Mouse (Mus musculus) heart, embryonic 12.5 days (tissue): ENCODE measurements around the gene Rerg. TPM values are rescaled to one million over a fixed set of nuclear protein-coding genes. Genes with fewer than 3 reads are reported as not detected.

Experiments
- ATAC-seq: fragments of 200-750 bp; cut with Nextera tagmentation; 2 replicates; pipeline ENCODE4 v1.8.0; 2017; ENCODE audit warnings: moderate TSS enrichment, moderate library complexity; ENCODE audit not compliant: insufficient number of reproducible peaks, low FRiP score
- H3K27ac ChIP-seq: fragments of 300-500 bp; sonication (generic); 2 replicates; pipeline ENCODE4 v1.5.1; 2016; ENCODE audit warnings: mild to moderate bottlenecking, moderate library complexity; ENCODE audit not compliant: poor library complexity, severe bottlenecking
- H3K27me3 ChIP-seq: fragments of 300-500 bp; sonication (generic); replicated peaks from 2 replicates; pipeline ENCODE4 v1.6.1; 2016; ENCODE audit warnings: mild to moderate bottlenecking, moderate library complexity
- H3K36me3 ChIP-seq: fragments of 300-500 bp; sonication (generic); 2 replicates; pipeline ENCODE4 v1.6.1; 2016; ENCODE audit warnings: mild to moderate bottlenecking, moderate library complexity
- H3K4me1 ChIP-seq: fragments of 300-500 bp; sonication (generic); replicated peaks from 2 replicates; pipeline ENCODE4 v1.6.1; 2016; ENCODE audit warnings: mild to moderate bottlenecking
- H3K4me2 ChIP-seq: fragments of 300-500 bp; sonication (generic); 2 replicates; pipeline ENCODE4 v1.6.1; 2016; ENCODE audit warnings: mild to moderate bottlenecking, moderate library complexity
- H3K4me3 ChIP-seq: fragments of 300-500 bp; sonication (generic); 2 replicates; pipeline ENCODE4 v1.5.1; 2016; ENCODE audit warnings: mild to moderate bottlenecking
- H3K9ac ChIP-seq: fragments of 300-500 bp; sonication (generic); 2 replicates; pipeline ENCODE4 v1.6.1; 2016; ENCODE audit warnings: mild to moderate bottlenecking, moderate library complexity
- H3K9me3 ChIP-seq: fragments of 300-500 bp; sonication (generic); replicated peaks from 2 replicates; pipeline ENCODE4 v1.6.1; 2016; ENCODE audit warnings: mild to moderate bottlenecking, moderate library complexity
- WGBS: fragments of 180-500 bp; shearing (Covaris S2); methylation state at CpG from one replicate; pipeline ENCODE4 v1.1.7; 2016; 5-methylcytosine and 5-hydroxymethylcytosine counted together
- polyA plus RNA-seq: library from polyadenylated mRNA; unstranded; fragments of >200 nt; fragmentation: Nextera tagmentation; extraction: Ambion mirVana; gene quantifications from 2 replicates; pipeline ENCODE4 v1.2.1, GENCODE M21; 2016

Rerg gene
- polyA plus RNA-seq, 1 experiment from 2014 or later: 4.4 TPM

GRCm38 (mm10) chr6:137071466-137071865, 98.8 kb downstream of the Rerg start:
- no peaks in the 10 kb centered on the region; the same call in 1 of the 2 replicates for H3K27me3 ChIP-seq
- ATAC-seq: no peak
- H3K9ac ChIP-seq: no peak overlapping the region
- H3K27ac ChIP-seq: no peak overlapping the region
- no peak overlapping the region for H3K4me3 ChIP-seq
- WGBS: 73% methylated on average over 9 of the region's 9 CpGs
- H3K36me3 ChIP-seq: no peaks in the 10 kb centered on the region
- no peaks in the 10 kb centered on the region for H3K4me1 ChIP-seq
- no peak overlapping the region for H3K4me2 ChIP-seq
- H3K9me3 ChIP-seq: no peaks in the 10 kb centered on the region

- no peak; the same call in 1 of the 2 replicates for ATAC-seq
- no peaks in the 10 kb centered on the region for H3K36me3 ChIP-seq
- H3K9ac ChIP-seq: no peak overlapping the region
- 30% methylated on average over 7 of the region's 7 CpGs for WGBS
- H3K4me3 ChIP-seq: no peak overlapping the region
- no peak overlapping the region for H3K27ac ChIP-seq
- H3K27me3 ChIP-seq: no peaks in the 10 kb centered on the region; the same call in 1 of the 2 replicates
- no peaks in the 10 kb centered on the region for H3K9me3 ChIP-seq
- no peak overlapping the region for H3K4me2 ChIP-seq
- H3K4me1 ChIP-seq: peaks cover 15% of the 10 kb centered on the region
Measured at GRCm38 (mm10) chr6:137065506-137065905, 104.8 kb downstream of the Rerg start.

- Histone ChIP-seq H3K4me2 (no peak overlapping the region), H3K27me3 (no peaks in the 10 kb centered on the region; the same call in 1 of the 2 replicates), H3K27ac (no peak overlapping the region), H3K4me3 (no peak overlapping the region), H3K4me1 (peaks cover 15% of the 10 kb centered on the region), H3K36me3 (no peaks in the 10 kb centered on the region), H3K9me3 (no peaks in the 10 kb centered on the region), H3K9ac (no peak overlapping the region)
- no peak for ATAC-seq
- WGBS: 77% methylated on average over 14 of the region's 14 CpGs
Measured at GRCm38 (mm10) chr6:137064786-137065185, 105.5 kb downstream of the Rerg start.

- H3K36me3 ChIP-seq: no peaks in the 10 kb centered on the region
- peak overlapping the region; percentile 11; the same call in 1 of the 2 replicates for H3K27ac ChIP-seq
- H3K9me3 ChIP-seq: no peaks in the 10 kb centered on the region
- H3K27me3 ChIP-seq: no peaks in the 10 kb centered on the region; the same call in 1 of the 2 replicates
- H3K4me1 ChIP-seq: peaks cover 15% of the 10 kb centered on the region
- no peak overlapping the region for H3K4me2 ChIP-seq
- WGBS: 52% methylated on average over 10 of the region's 10 CpGs
- ATAC-seq: no peak
- no peak overlapping the region for H3K9ac ChIP-seq
- no peak overlapping the region for H3K4me3 ChIP-seq
Measured at GRCm38 (mm10) chr6:137063239-137063940, 106.9 kb downstream of the Rerg start.

GRCm38 (mm10) chr6:137061880-137062531, 108.3 kb downstream of the Rerg start:
- Histone ChIP-seq H3K9ac (no peak overlapping the region), H3K4me2 (no peak overlapping the region), H3K36me3 (no peaks in the 10 kb centered on the region), H3K4me3 (no peak overlapping the region), H3K4me1 (peaks cover 15% of the 10 kb centered on the region), H3K27me3 (no peaks in the 10 kb centered on the region), H3K9me3 (no peaks in the 10 kb centered on the region), H3K27ac (no peak overlapping the region)
- WGBS: 82% methylated on average over 18 of the region's 18 CpGs
- ATAC-seq: no peak

- no peaks in the 10 kb centered on the region for H3K9me3 ChIP-seq
- no peak overlapping the region for H3K27ac ChIP-seq
- H3K4me1 ChIP-seq: peaks cover 10% of the 10 kb centered on the region
- WGBS: 70% methylated on average over 5 of the region's 5 CpGs
- no peak overlapping the region for H3K4me2 ChIP-seq
- no peak overlapping the region for H3K4me3 ChIP-seq
- H3K36me3 ChIP-seq: no peaks in the 10 kb centered on the region
- H3K27me3 ChIP-seq: no peaks in the 10 kb centered on the region
- ATAC-seq: no peak
- H3K9ac ChIP-seq: no peak overlapping the region
Measured at GRCm38 (mm10) chr6:137060595-137060994, 109.7 kb downstream of the Rerg start.

- H3K27me3 ChIP-seq: no peaks in the 10 kb centered on the region
- peaks cover under 1% of the 10 kb centered on the region; the same call in 1 of the 2 replicates for H3K4me1 ChIP-seq
- ATAC-seq: no peak
- H3K9ac ChIP-seq: no peak overlapping the region
- 0 out of 2 replicates have a peak, but pooled peaks cover 3% of the 10 kb centered on the region for H3K9me3 ChIP-seq
- 92% methylated on average over 2 of the region's 2 CpGs for WGBS
- no peak overlapping the region for H3K27ac ChIP-seq
- H3K36me3 ChIP-seq: no peaks in the 10 kb centered on the region
- no peak overlapping the region for H3K4me2 ChIP-seq
- H3K4me3 ChIP-seq: no peak overlapping the region
Measured at GRCm38 (mm10) chr6:137058257-137058656, 112.0 kb downstream of the Rerg start.

GRCm38 (mm10) chr6:137054073-137054472, 116.2 kb downstream of the Rerg start:
- Histone ChIP-seq H3K9ac (no peak overlapping the region), H3K4me2 (no peak overlapping the region), H3K9me3 (peaks cover 11% of the 10 kb centered on the region), H3K36me3 (no peaks in the 10 kb centered on the region), H3K4me3 (no peak overlapping the region), H3K27me3 (no peaks in the 10 kb centered on the region), H3K27ac (no peak overlapping the region), H3K4me1 (no peaks in the 10 kb centered on the region)
- 76% methylated on average over 2 of the region's 2 CpGs for WGBS
- ATAC-seq: no peak

GRCm38 (mm10) chr6:137053464-137053863, 116.8 kb downstream of the Rerg start:
- Histone ChIP-seq H3K4me1 (no peaks in the 10 kb centered on the region), H3K27ac (no peak overlapping the region), H3K9me3 (peaks cover 11% of the 10 kb centered on the region), H3K4me3 (no peak overlapping the region), H3K27me3 (no peaks in the 10 kb centered on the region), H3K4me2 (no peak overlapping the region), H3K36me3 (no peaks in the 10 kb centered on the region), H3K9ac (no peak overlapping the region)
- ATAC-seq: no peak
- 70% methylated on average over 5 of the region's 5 CpGs for WGBS

GRCm38 (mm10) chr6:137053006-137053405, 117.3 kb downstream of the Rerg start:
- Histone ChIP-seq H3K4me3 (no peak overlapping the region), H3K9me3 (peaks cover 11% of the 10 kb centered on the region), H3K4me1 (no peaks in the 10 kb centered on the region), H3K27me3 (no peaks in the 10 kb centered on the region), H3K36me3 (no peaks in the 10 kb centered on the region), H3K4me2 (no peak overlapping the region), H3K9ac (no peak overlapping the region), H3K27ac (no peak overlapping the region)
- no peak for ATAC-seq
- WGBS: 84% methylated on average over 9 of the region's 9 CpGs

- Histone ChIP-seq H3K27me3 (no peaks in the 10 kb centered on the region), H3K4me3 (no peak overlapping the region), H3K9me3 (peaks cover 8% of the 10 kb centered on the region), H3K4me2 (no peak overlapping the region), H3K9ac (no peak overlapping the region), H3K36me3 (no peaks in the 10 kb centered on the region), H3K4me1 (no peaks in the 10 kb centered on the region), H3K27ac (no peak overlapping the region)
- ATAC-seq: no peak
- WGBS: 84% methylated on average over 11 of the region's 11 CpGs
Measured at GRCm38 (mm10) chr6:137047036-137047435, 123.3 kb downstream of the Rerg start.
